Mouse (Mus musculus): Measurements from ENCODE around the gene Snupn. TPM values are rescaled to one million over a fixed set of nuclear protein-coding genes. Genes with fewer than 3 reads are reported as not detected.

The Snupn gene
- 1 to 10 TPM; 2.2 TPM for total RNA-seq (2023)

GRCm38 (mm10) chr9:56950414-56951400 lies at the start of gene Snupn:
Gene Snupn (plus strand): TSS chr9:56950878.

GRCm38 (mm10) chr9:56928041-56928811 lies 22.5 kb upstream of the Snupn start, which contains the start of gene Snx33:
Gene Snx33 (minus strand): TSS chr9:56928371.

GRCm38 (mm10) chr9:56937223-56938160 lies 13.2 kb upstream of the Snupn start, which contains the start of gene Imp3:
Gene Imp3 (plus strand): TSS chr9:56937475.

DNA sequence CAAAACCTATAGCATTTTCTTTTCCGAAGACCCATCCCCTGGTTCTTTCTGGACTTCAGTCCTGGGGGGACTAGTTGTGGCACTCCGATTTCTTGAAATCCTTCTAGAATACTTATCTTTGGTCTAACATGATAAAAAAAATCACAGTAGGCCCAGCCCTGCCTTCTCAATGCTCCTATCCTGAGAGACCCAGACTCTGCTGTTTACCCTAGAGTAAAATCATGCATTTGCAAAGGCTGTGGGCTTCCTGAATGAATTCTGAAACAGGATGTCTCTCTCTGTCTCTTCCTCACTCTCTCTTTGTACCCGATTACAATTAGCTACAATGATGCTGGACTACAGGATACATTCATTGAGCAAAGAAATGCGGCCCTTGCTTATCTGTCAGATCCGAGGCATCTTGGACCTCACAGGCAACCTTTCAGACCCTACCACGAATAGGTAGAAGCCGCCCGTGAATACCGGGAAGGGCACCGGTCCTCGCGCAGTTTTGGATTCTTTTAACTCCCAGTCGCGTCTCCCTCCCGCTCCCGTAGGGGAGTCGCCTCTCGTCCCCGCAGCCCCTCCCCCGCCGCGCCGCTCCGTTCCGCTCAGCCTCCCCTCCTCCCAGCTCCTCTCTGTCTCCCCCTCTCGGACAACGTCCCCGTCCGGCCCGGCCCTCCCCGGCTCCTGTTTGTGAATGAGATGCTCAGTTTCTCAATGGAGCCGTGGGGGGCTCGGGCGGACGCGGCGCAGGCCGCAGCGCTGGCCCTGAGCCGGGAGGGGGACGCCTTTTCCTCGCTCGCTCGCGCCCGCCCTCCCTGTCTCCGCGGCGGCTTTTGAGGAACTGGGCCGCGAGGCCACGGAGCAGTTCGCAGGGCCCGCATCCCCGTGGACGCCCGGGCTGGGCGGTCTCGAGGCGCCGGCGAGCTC lies 43.9 kb downstream of the Snupn start, which contains the start of gene Ptpn9:
Gene Ptpn9 (plus strand): TSS at position 638 of the 912 bp plus-strand sequence.

Other genes with a start within 250 kb of the Snupn start
- not detected for gene Lingo1, start 154.4 kb upstream of the Snupn start, total RNA-seq (2023)
- gene Odf3l1, start 86.2 kb upstream of the Snupn start, total RNA-seq (2023) = not detected
- gene Cspg4, start 85.8 kb upstream of the Snupn start, total RNA-seq (2023) = not detected
- gene Snx33, start 22.5 kb upstream of the Snupn start, total RNA-seq (2023) = 1 to 10 TPM; 2.1 to 3.0 TPM
- 10 to 100 TPM; 32.2 to 35.7 TPM for gene Imp3, start 13.4 kb upstream of the Snupn start, total RNA-seq (2023)
- 10 to 100 TPM; 17.1 to 17.8 TPM for gene Ptpn9, start 44.0 kb downstream of the Snupn start, total RNA-seq (2023)
- gene Sin3a, start 121.2 kb downstream of the Snupn start, total RNA-seq (2023) = 10 to 100 TPM; 77.0 to 90.0 TPM
- 10 to 100 TPM; 66.3 to 67.8 TPM for gene Man2c1, start 179.8 kb downstream of the Snupn start, total RNA-seq (2023)
- gene Neil1, start 197.4 kb downstream of the Snupn start, total RNA-seq (2023) = 1 to 10 TPM; 3.2 to 3.6 TPM
- 10 to 100 TPM; 49.3 to 66.0 TPM for gene Commd4, start 207.5 kb downstream of the Snupn start, total RNA-seq (2023)

All from neutrophil, adult 83 days (primary cell).